Mouse (Mus musculus) heart, adult 18-20 months (tissue): ENCODE results near the gene Aldh9a1. TPM values are rescaled to one million over a fixed set of nuclear protein-coding genes. Genes with fewer than 3 reads are reported as not detected.
A peak's percentile ranks its signal among the peaks of the same experiment; 100 is the strongest.

ENCODE experiments used
- DNase-seq, 2 experiments: peaks; one replicate each; pipeline ENCODE4 v3.0.0; 2021 to 2022; ENCODE audit warnings: mixed read lengths in 1 of 2
- microRNA-seq, 2 experiments: library from miRNA; unstranded; fragments of <30 nt; microRNA quantifications; one replicate each; pipeline ENCODE4 v1.2.0; 2022
- total RNA-seq, 2 experiments: library from RNA; stranded (reverse); gene quantifications; 2 replicates each; pipeline ENCODE4 v1.2.3; 2021

The Aldh9a1 gene
- total RNA-seq, 2 experiments from 2014 or later = 17.8 to 20.8 TPM

- DNase-seq = no peak
Observed at GRCm38 (mm10) chr1:167385211-167385610, 35.4 kb downstream of the Aldh9a1 start.

- no peak for DNase-seq
Observed at GRCm38 (mm10) chr1:167385636-167386035, 35.8 kb downstream of the Aldh9a1 start.

- DNase-seq = no peak
Observed at GRCm38 (mm10) chr1:167386466-167386865, 36.7 kb downstream of the Aldh9a1 start.

GRCm38 (mm10) chr1:167387310-167387709, 37.5 kb downstream of the Aldh9a1 start:
- DNase-seq = peak in 1 of 2 experiments; percentile 38

GRCm38 (mm10) chr1:167387796-167388195, 38.0 kb downstream of the Aldh9a1 start:
- no peak for DNase-seq

GRCm38 (mm10) chr1:167388571-167388970, 38.8 kb downstream of the Aldh9a1 start:
- DNase-seq = peak in 1 of 2 experiments; percentile 34

GRCm38 (mm10) chr1:167389584-167389983, 39.8 kb downstream of the Aldh9a1 start:
- DNase-seq = no peak

- DNase-seq = no peak
Observed at GRCm38 (mm10) chr1:167390381-167390780, 40.6 kb downstream of the Aldh9a1 start.

GRCm38 (mm10) chr1:167391241-167391640, 41.5 kb downstream of the Aldh9a1 start:
- DNase-seq = no peak

- peak in 1 of 2 experiments; percentile 24 for DNase-seq
Observed at GRCm38 (mm10) chr1:167392031-167392640, 42.3 kb downstream of the Aldh9a1 start.

- DNase-seq = peak in 1 of 2 experiments; percentile 60
Observed at GRCm38 (mm10) chr1:167392687-167393086, 42.9 kb downstream of the Aldh9a1 start.

GRCm38 (mm10) chr1:167393281-167393680, 43.5 kb downstream of the Aldh9a1 start:
- DNase-seq = no peak

- peak; percentile 95 to 99 for DNase-seq
Observed at GRCm38 (mm10) chr1:167393683-167394492, 44.1 kb downstream of the Aldh9a1 start, which contains the start of gene Mgst3. Mgst3 (minus strand) TSS chr1:167393841.

GRCm38 (mm10) chr1:167405237-167405636, 55.4 kb downstream of the Aldh9a1 start:
- no peak for DNase-seq

- DNase-seq = no peak
Observed at GRCm38 (mm10) chr1:167409601-167410000, 59.8 kb downstream of the Aldh9a1 start.

GRCm38 (mm10) chr1:167411991-167412715, 62.4 kb downstream of the Aldh9a1 start:
- no peak for DNase-seq

- DNase-seq = peak; percentile 63 to 88
Observed at GRCm38 (mm10) chr1:167414846-167415245, 65.1 kb downstream of the Aldh9a1 start.

Small RNA genes lying within 50 kb of the gene (microRNA-seq; reads per million reads assigned to microRNA genes)
- 0 to 0.38 reads per million in 2 experiments for gene Gm25911

Other genes with a start within 250 kb of the Aldh9a1 start
- 10 to 100 TPM; 41.8 to 43.8 TPM for gene Uck2, start 64.7 kb upstream of the Aldh9a1 start, total RNA-seq
- 10 to 100 TPM; 83.6 to 99.6 TPM for gene Tmco1, start 41.6 kb upstream of the Aldh9a1 start, total RNA-seq
- 100 to 1,000 TPM; 301 to 305 TPM for gene Mgst3, start 43.9 kb downstream of the Aldh9a1 start, total RNA-seq
- gene Lrrc52, start 116.8 kb downstream of the Aldh9a1 start, total RNA-seq = 1 to 10 TPM; 2.6 to 3.2 TPM
- gene Rxrg, start 248.4 kb downstream of the Aldh9a1 start, total RNA-seq = 10 to 100 TPM; 69.1 to 81.9 TPM